Mouse (Mus musculus) liver, embryonic 12.5 days (tissue): ENCODE measurements at regions not wholly inside any gene's neighbourhood (a gene's known extent, or its start where the extent isn't known, plus 50 kb on each side); places are given as distances from the start of the nearest gene placed in this dataset.

Source experiments
- ATAC-seq: fragments of 200-750 bp; cut with Nextera tagmentation; 2 replicates; pipeline ENCODE4 v1.8.0; 2017; ENCODE audit warnings: moderate number of reproducible peaks, mild to moderate bottlenecking, moderate library complexity
- H3K27ac ChIP-seq: fragments of 300-500 bp; sonication (generic); 2 replicates; pipeline ENCODE4 v1.5.1; 2016; ENCODE audit warnings: mild to moderate bottlenecking
- H3K27me3 ChIP-seq: fragments of 300-500 bp; sonication (generic); replicated peaks from 2 replicates; pipeline ENCODE4 v1.6.1; 2016; ENCODE audit warnings: mild to moderate bottlenecking, moderate library complexity
- H3K36me3 ChIP-seq: fragments of 300-500 bp; sonication (generic); 2 replicates; pipeline ENCODE4 v1.6.1; 2016; ENCODE audit warnings: mild to moderate bottlenecking, moderate library complexity
- H3K4me1 ChIP-seq: fragments of 300-500 bp; sonication (generic); 2 replicates; pipeline ENCODE4 v1.6.1; 2016
- H3K4me2 ChIP-seq: fragments of 300-500 bp; sonication (generic); 2 replicates; pipeline ENCODE4 v1.6.1; 2016; ENCODE audit warnings: mild to moderate bottlenecking, moderate library complexity
- H3K4me3 ChIP-seq: fragments of 300-500 bp; sonication (generic); 2 replicates; pipeline ENCODE4 v1.5.1; 2016; ENCODE audit warnings: mild to moderate bottlenecking, moderate library complexity
- H3K9ac ChIP-seq: fragments of 300-500 bp; sonication (generic); 2 replicates; pipeline ENCODE4 v1.6.1; 2016; ENCODE audit warnings: mild to moderate bottlenecking, moderate library complexity
- H3K9me3 ChIP-seq: fragments of 300-500 bp; sonication (generic); replicated peaks from 2 replicates; pipeline ENCODE4 v1.6.1; 2016; ENCODE audit warnings: mild to moderate bottlenecking, moderate library complexity
- WGBS: fragments of 180-500 bp; shearing (Covaris S2); methylation state at CpG from one replicate; pipeline ENCODE4 v1.1.7; 2016; ENCODE audit not compliant: insufficient replicate concordance; 5-methylcytosine and 5-hydroxymethylcytosine counted together

- Histone ChIP-seq H3K36me3 (no peaks in the 10 kb centered on the region), H3K27me3 (no peaks in the 10 kb centered on the region; the same call in 1 of the 2 replicates), H3K9ac (no peak overlapping the region), H3K4me2 (no peak overlapping the region), H3K4me1 (no peaks in the 10 kb centered on the region), H3K4me3 (no peak overlapping the region), H3K9me3 (no peaks in the 10 kb centered on the region), H3K27ac (no peak overlapping the region)
- no peak for ATAC-seq
- 83% methylated on average over 5 of the region's 5 CpGs for WGBS
Observed at GRCm38 (mm10) chr12:110044721-110045120, 234.1 kb upstream of the Dio3 start.

GRCm38 (mm10) chr12:110045770-110046330 lies 233.0 kb upstream of the Dio3 start:
- no peak overlapping the region for H3K9ac ChIP-seq
- no peaks in the 10 kb centered on the region for H3K36me3 ChIP-seq
- H3K4me3 ChIP-seq: no peak overlapping the region
- H3K27me3 ChIP-seq: no peaks in the 10 kb centered on the region; the same call in 1 of the 2 replicates
- no peak for ATAC-seq
- H3K4me2 ChIP-seq: no peak overlapping the region
- 50% methylated on average over 17 of the region's 17 CpGs for WGBS
- H3K27ac ChIP-seq: no peak overlapping the region
- no peaks in the 10 kb centered on the region for H3K4me1 ChIP-seq
- H3K9me3 ChIP-seq: no peaks in the 10 kb centered on the region

- H3K4me2 ChIP-seq: no peak overlapping the region
- H3K9ac ChIP-seq: no peak overlapping the region
- no peak for ATAC-seq
- H3K27me3 ChIP-seq: no peaks in the 10 kb centered on the region; the same call in 1 of the 2 replicates
- H3K4me1 ChIP-seq: no peaks in the 10 kb centered on the region
- H3K4me3 ChIP-seq: no peak overlapping the region
- H3K27ac ChIP-seq: no peak overlapping the region
- H3K36me3 ChIP-seq: no peaks in the 10 kb centered on the region
- H3K9me3 ChIP-seq: no peaks in the 10 kb centered on the region
- WGBS: 80% methylated on average over 9 of the region's 9 CpGs
Observed at GRCm38 (mm10) chr12:110046613-110047012, 232.3 kb upstream of the Dio3 start.

DNA sequence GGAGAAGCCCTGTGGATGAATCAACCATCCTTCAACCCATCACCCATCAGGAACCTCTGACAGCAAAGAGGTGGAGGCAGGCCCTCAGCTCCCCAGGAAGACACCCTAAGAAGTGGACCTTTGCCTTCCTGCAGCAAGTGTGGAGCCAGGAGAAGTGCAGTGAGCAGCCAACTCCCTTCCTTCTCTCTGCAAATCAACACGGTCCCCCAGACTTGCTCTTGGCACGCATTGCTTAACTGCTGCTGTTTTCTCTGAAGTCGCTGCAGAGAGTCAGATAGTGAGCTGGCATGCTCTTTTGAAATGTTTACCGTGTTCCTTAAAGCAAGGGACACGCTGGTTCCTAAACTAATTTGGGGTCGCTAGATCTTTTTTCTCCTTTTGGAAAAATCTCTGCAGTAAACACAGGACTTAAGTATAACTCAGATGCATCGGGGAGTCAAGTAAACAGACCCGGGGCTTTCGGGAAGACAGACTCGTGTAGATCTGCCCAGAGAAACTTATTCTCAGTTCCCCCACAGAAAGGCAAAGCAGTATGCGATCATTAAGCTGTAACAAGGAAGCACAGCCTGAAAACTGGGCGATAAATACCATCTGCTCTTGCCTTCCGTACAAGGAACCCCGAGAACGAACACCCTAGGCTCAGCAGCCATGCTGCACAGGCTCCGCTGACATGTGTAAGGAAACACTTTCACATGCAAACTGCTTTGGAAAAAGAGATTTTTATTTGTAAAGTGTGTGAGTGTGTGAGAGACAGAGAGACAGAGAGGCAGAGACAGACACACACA lies 231.2 kb upstream of the Dio3 start:
- no peaks in the 10 kb centered on the region for H3K36me3 ChIP-seq
- no peaks in the 10 kb centered on the region for H3K9me3 ChIP-seq
- no peaks in the 10 kb centered on the region for H3K27me3 ChIP-seq
- no peak overlapping the region for H3K9ac ChIP-seq
- 63% methylated on average over 16 of the region's 16 CpGs for WGBS
- no peaks in the 10 kb centered on the region for H3K4me1 ChIP-seq
- ATAC-seq: no peak
- no peak overlapping the region for H3K4me2 ChIP-seq
- no peak overlapping the region for H3K27ac ChIP-seq
- no peak overlapping the region for H3K4me3 ChIP-seq

GRCm38 (mm10) chr12:110049154-110049736 lies 229.6 kb upstream of the Dio3 start:
- H3K4me3 ChIP-seq: no peak overlapping the region
- no peak overlapping the region for H3K27ac ChIP-seq
- H3K4me1 ChIP-seq: no peaks in the 10 kb centered on the region
- H3K36me3 ChIP-seq: no peaks in the 10 kb centered on the region
- H3K9me3 ChIP-seq: peaks cover 5% of the 10 kb centered on the region
- no peak for ATAC-seq
- H3K9ac ChIP-seq: no peak overlapping the region
- no peaks in the 10 kb centered on the region for H3K27me3 ChIP-seq
- H3K4me2 ChIP-seq: no peak overlapping the region
- WGBS: 60% methylated on average over 10 of the region's 10 CpGs

GRCm38 (mm10) chr12:110059321-110059720 lies 219.5 kb upstream of the Dio3 start:
- Histone ChIP-seq H3K27ac (no peak overlapping the region), H3K4me2 (no peak overlapping the region), H3K9ac (no peak overlapping the region), H3K4me3 (no peak overlapping the region), H3K27me3 (no peaks in the 10 kb centered on the region), H3K36me3 (no peaks in the 10 kb centered on the region), H3K9me3 (peaks cover 15% of the 10 kb centered on the region; the same call in 1 of the 2 replicates), H3K4me1 (no peaks in the 10 kb centered on the region)
- WGBS: 54% methylated on average over 5 of the region's 5 CpGs
- ATAC-seq: no peak

DNA sequence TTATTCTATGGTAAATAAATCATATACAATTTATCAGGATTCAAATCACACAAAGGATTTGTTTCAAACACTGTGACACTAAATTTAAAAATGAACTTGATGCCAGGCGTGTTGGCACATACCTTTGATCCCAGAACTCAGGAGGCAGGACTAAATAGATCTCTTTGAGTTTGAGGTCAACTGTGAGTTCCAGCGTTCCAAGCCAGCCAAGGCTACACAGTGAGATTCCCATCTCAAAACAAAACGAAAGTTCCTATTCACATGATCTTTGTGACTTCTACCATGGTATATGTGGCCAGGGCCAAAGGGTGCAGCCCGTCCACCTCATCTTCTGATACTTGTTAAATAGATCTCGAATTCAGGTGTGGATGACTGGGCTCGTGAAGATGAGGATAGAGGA lies 216.9 kb upstream of the Dio3 start:
- no peak overlapping the region for H3K4me3 ChIP-seq
- no peak for ATAC-seq
- no peaks in the 10 kb centered on the region for H3K4me1 ChIP-seq
- H3K27me3 ChIP-seq: no peaks in the 10 kb centered on the region
- WGBS: 60% methylated on average over 6 of the region's 6 CpGs
- H3K9ac ChIP-seq: no peak overlapping the region
- H3K9me3 ChIP-seq: 0 out of 2 replicates have a peak, but pooled peaks cover 11% of the 10 kb centered on the region
- no peaks in the 10 kb centered on the region for H3K36me3 ChIP-seq
- no peak overlapping the region for H3K4me2 ChIP-seq
- H3K27ac ChIP-seq: no peak overlapping the region

DNA sequence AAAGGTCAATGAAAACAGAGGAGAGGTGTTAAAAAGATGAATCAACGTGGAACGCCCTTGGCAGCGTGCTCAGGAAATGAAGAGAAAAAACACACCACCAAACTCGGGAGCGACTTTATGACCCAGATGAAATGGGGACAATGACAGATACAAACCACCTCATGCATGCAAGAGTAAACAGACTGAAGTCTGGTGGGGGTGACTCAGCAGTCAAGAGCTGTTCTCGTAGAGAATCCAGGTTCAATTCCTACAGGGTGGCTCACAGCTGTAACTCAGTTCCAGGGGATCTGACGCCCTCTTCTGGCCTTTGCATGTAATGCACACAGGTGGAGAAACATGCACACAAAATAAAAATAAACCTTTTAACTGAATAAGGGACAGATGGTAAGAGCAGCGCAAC lies 215.9 kb upstream of the Dio3 start:
- ATAC-seq: no peak
- Histone ChIP-seq H3K36me3 (no peaks in the 10 kb centered on the region), H3K4me2 (no peak overlapping the region), H3K27me3 (no peaks in the 10 kb centered on the region), H3K27ac (no peak overlapping the region), H3K9ac (no peak overlapping the region), H3K4me3 (no peak overlapping the region), H3K4me1 (no peaks in the 10 kb centered on the region), H3K9me3 (0 out of 2 replicates have a peak, but pooled peaks cover 11% of the 10 kb centered on the region)
- WGBS: 57% methylated on average over 8 of the region's 8 CpGs

DNA sequence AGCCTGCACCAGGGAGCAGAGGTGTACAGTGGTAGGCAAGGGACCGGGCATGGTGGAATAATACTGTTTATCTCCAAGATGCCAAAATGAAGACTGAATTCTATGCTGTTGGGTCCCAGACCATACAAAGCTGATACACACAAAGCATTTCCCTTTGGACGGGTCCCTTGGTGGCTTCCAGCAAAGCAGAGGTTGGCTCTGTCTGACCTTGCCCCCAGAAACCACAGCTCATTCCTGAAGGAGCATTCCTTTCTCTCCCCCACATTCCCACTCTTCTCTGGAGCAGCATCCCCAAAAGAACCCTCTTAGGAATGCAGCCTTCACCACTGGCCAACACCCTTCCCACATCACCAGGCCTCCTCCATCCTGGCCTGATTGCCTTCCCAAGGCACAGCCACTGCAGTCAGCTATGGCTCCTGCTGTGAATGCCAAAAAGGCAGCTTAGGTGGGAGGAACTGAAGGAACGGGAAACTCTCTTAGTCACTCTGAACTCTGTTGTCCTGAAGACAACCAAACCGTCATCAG lies 212.4 kb upstream of the Dio3 start:
- H3K36me3 ChIP-seq: no peaks in the 10 kb centered on the region
- WGBS: 49% methylated on average over 4 of the region's 4 CpGs
- ATAC-seq: no peak
- no peaks in the 10 kb centered on the region for H3K27me3 ChIP-seq
- H3K4me2 ChIP-seq: no peak overlapping the region
- H3K4me3 ChIP-seq: no peak overlapping the region
- H3K9ac ChIP-seq: no peak overlapping the region
- peaks cover 27% of the 10 kb centered on the region; the same call in 1 of the 2 replicates for H3K9me3 ChIP-seq
- H3K4me1 ChIP-seq: no peaks in the 10 kb centered on the region
- H3K27ac ChIP-seq: no peak overlapping the region

DNA sequence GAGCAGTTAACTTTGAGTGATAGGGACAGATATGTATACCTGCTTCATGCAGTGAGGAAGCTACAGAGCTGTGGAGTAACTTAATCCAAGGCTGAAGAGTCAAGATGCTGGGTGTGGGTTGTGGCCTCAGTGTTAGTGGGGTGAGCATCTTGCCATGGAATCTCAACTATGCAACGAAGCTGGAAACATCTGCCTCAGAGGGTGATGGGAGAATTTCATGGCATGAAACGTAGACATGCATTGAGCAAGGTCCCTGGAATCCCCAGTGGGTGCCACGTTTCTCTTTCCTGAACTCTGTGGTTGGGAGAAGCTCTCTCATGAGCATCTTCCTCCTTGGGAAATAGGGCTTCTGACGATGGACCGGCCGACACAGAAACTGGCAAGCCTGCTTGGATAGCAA lies 208.4 kb upstream of the Dio3 start:
- Histone ChIP-seq H3K4me1 (no peaks in the 10 kb centered on the region), H3K9me3 (peaks cover 18% of the 10 kb centered on the region; the same call in 1 of the 2 replicates), H3K4me3 (no peak overlapping the region), H3K9ac (no peak overlapping the region), H3K27me3 (no peaks in the 10 kb centered on the region), H3K4me2 (no peak overlapping the region), H3K27ac (no peak overlapping the region), H3K36me3 (no peaks in the 10 kb centered on the region)
- no peak for ATAC-seq
- WGBS: 67% methylated on average over 6 of the region's 6 CpGs

DNA sequence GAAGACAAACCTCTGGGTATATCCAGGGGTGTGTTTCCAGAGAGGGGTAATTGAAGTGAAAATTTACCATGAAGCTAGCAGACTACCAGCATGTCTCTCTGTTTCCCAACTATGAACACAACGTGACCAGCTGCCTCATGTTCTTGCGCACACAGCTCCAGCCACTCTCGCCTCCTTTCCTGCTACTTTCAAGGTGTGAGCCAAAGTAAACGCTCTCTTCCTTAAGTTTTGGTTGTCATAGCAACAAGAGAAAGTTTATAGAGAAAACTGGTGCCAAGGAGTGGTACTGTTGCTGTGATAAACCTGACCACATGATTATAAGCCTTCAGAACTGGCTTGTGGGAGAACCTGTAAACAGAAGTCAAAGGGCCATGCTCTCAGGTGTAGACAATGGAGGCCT lies 207.0 kb upstream of the Dio3 start:
- Histone ChIP-seq H3K9ac (no peak overlapping the region), H3K27me3 (no peaks in the 10 kb centered on the region), H3K4me3 (no peak overlapping the region), H3K9me3 (peaks cover 16% of the 10 kb centered on the region; the same call in 1 of the 2 replicates), H3K4me1 (no peaks in the 10 kb centered on the region), H3K36me3 (no peaks in the 10 kb centered on the region), H3K4me2 (no peak overlapping the region), H3K27ac (no peak overlapping the region)
- ATAC-seq: no peak
- 63% methylated on average over 4 of the region's 4 CpGs for WGBS

- Histone ChIP-seq H3K27ac (no peak overlapping the region), H3K4me1 (no peaks in the 10 kb centered on the region), H3K27me3 (no peaks in the 10 kb centered on the region), H3K4me3 (no peak overlapping the region), H3K36me3 (no peaks in the 10 kb centered on the region), H3K9me3 (peaks cover 2% of the 10 kb centered on the region; the same call in 1 of the 2 replicates), H3K9ac (no peak overlapping the region), H3K4me2 (no peak overlapping the region)
- ATAC-seq: no peak
- WGBS: 68% methylated on average over 8 of the region's 8 CpGs
Observed at GRCm38 (mm10) chr12:110074921-110075320, 203.9 kb upstream of the Dio3 start.
